Mouse (Mus musculus) erythroid progenitor cell, adult 5-6 weeks (primary cell): Measurements from ENCODE around the gene Plekha6. TPM values are rescaled to one million over a fixed set of nuclear protein-coding genes. Genes with fewer than 3 reads are reported as not detected.

Experiments used
- ATAC-seq: replicated peaks from 2 replicates; pipeline ENCODE4 v1.8.0; 2016; ENCODE audit warnings: moderate number of reproducible peaks, mild to moderate bottlenecking, moderate TSS enrichment, inconsistent platforms; ENCODE audit not compliant: poor library complexity, low FRiP score, severe bottlenecking
- total RNA-seq, 2 experiments: library from RNA; stranded (forward) in 1 of 2; stranded (reverse) in 1 of 2; fragments of 150-400 nt in 1 of 2; fragments of 186-747, 209-891 nt in 1 of 2; gene quantifications; 2 replicates each; pipeline versions ENCODE4 v1.2.3 to v1.2.4; 2015 to 2017; ENCODE audit warnings: low replicate concordance in 2 of 2

The Plekha6 gene
- total RNA-seq, 2 experiments from 2014 or later: not detected

- ATAC-seq: no peak
These were observed 46.0 kb downstream of the Plekha6 start for GRCm38 (mm10) chr1:133209901-133210516.

GRCm38 (mm10) chr1:133210766-133211165 is 46.8 kb downstream of the Plekha6 start:
- ATAC-seq: no peak

- no peak for ATAC-seq
These were observed 48.3 kb downstream of the Plekha6 start for GRCm38 (mm10) chr1:133212273-133212672.

- no peak for ATAC-seq
These were observed 49.1 kb downstream of the Plekha6 start for GRCm38 (mm10) chr1:133213098-133213497.

GRCm38 (mm10) chr1:133213901-133214300 is 49.9 kb downstream of the Plekha6 start:
- no peak for ATAC-seq

GRCm38 (mm10) chr1:133214672-133215359 is 50.8 kb downstream of the Plekha6 start:
- ATAC-seq: no peak

- ATAC-seq: no peak
These were observed 51.3 kb downstream of the Plekha6 start for GRCm38 (mm10) chr1:133215360-133215700.

- ATAC-seq: no peak
These were observed 51.7 kb downstream of the Plekha6 start for GRCm38 (mm10) chr1:133215753-133216152.

- ATAC-seq: no peak
These were observed 53.0 kb downstream of the Plekha6 start for GRCm38 (mm10) chr1:133217031-133217430.

GRCm38 (mm10) chr1:133219106-133219505 is 55.1 kb downstream of the Plekha6 start:
- ATAC-seq: no peak

- ATAC-seq: no peak
These were observed 57.4 kb downstream of the Plekha6 start for GRCm38 (mm10) chr1:133221459-133221858.

GRCm38 (mm10) chr1:133222445-133222995 is 58.5 kb downstream of the Plekha6 start:
- ATAC-seq: no peak

GRCm38 (mm10) chr1:133224674-133225073 is 60.7 kb downstream of the Plekha6 start:
- no peak for ATAC-seq

GRCm38 (mm10) chr1:133225137-133225536 is 61.1 kb downstream of the Plekha6 start:
- ATAC-seq: no peak

GRCm38 (mm10) chr1:133225561-133225960 is 61.6 kb downstream of the Plekha6 start:
- ATAC-seq: no peak

GRCm38 (mm10) chr1:133225963-133226660 is 62.1 kb downstream of the Plekha6 start:
- no peak for ATAC-seq

- ATAC-seq: no peak
These were observed 62.9 kb downstream of the Plekha6 start for GRCm38 (mm10) chr1:133226928-133227327.

GRCm38 (mm10) chr1:133227378-133227777 is 63.4 kb downstream of the Plekha6 start:
- ATAC-seq: no peak

- no peak for ATAC-seq
These were observed 64.9 kb downstream of the Plekha6 start for GRCm38 (mm10) chr1:133228809-133229487.

GRCm38 (mm10) chr1:133231523-133232193 is 67.6 kb downstream of the Plekha6 start:
- no peak for ATAC-seq
